Mouse (Mus musculus) olfactory bulb, adult 2 months (tissue): ENCODE data around the gene Plxnc1.

ENCODE experiments used
- CTCF ChIP-seq: fragments of 200-500 bp; IDR thresholded peaks from 2 replicates; pipeline ENCODE4 v1.5.1; 2012; ENCODE audit warnings: low read depth, mild to moderate bottlenecking, low read length, moderate library complexity; ENCODE audit not compliant: insufficient read depth
- POLR2A ChIP-seq: fragments of 200-500 bp; IDR thresholded peaks from 2 replicates; pipeline ENCODE4 v1.6.1; 2012; ENCODE audit warnings: mild to moderate bottlenecking, low read depth, low read length, moderate library complexity; ENCODE audit not compliant: insufficient read depth

- TF ChIP-seq CTCF = no peak
- no peak for TF ChIP-seq POLR2A
Measured at GRCm38 (mm10) chr10:94800677-94801354, 143.8 kb downstream of the Plxnc1 start.
